Mouse (Mus musculus): ENCODE data around the gene Ankrd52.
"Not testable (repeated sequence)": the region's sequence is repeated elsewhere in the genome, so short reads cannot be mapped to it uniquely, and the experiment has no call there.

The Ankrd52 gene

DNA sequence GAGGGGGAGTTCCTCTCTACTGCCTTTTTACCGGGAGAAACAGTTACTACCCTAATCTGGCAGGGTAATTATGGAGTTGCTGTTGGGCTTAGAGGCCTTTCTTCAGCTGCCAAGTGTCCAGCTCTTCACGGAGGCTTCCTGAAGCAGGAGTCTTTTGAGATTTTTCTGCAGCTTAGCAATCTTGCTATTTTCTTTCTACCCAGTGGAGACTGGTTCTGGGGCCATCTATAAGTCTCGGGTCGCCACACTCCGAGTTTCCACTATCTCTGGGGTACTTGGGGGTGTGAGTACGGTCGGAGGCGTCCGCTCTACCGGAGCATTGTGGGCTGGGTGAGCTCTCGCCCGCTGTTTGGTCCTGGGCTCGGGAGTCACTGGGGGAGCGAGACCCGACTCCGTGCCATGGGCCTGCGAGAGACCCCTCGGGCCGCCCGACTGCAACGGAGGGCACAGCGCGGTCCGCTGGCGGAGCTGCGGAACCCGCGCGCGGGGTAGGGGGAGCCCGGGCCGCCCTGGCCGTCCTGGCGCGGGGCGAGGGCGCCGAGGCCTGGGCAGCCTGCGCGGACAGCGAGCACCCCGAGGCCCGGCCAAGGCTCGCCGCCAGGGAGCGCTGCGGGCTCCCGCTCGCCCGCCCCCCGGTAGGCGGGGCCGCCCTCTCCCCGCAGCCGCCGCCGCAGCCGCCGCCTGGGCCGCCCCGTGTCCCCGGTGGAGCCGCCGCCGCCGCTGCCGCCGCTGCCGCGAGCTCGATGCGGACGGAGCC is at the start of gene Ankrd52:
Gene Ankrd52 (plus strand): TSS at position 661 of the 757 bp plus-strand sequence.
- peak; percentile 87 for DNase-seq (ENCODE audit: extremely low spot score)

DNA sequence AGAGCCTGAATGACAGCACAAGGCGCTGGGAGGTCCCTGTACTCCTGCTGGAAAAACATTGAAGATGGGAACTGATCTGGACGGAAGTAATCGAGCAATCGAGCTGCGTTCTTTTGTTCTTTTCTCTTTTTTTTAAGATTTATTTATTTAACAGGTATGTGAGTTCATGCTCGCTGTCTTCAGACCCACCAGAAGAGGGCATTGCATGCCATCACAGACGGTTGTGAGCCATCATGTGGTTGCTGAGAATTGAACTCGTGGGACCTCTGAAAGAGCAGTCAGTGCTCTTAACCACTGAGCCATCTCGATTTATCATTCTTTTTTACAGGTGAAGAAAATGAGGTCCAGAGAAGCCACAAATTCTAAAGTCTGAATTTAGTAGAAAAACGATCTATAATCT is 49.3 kb upstream of the Ankrd52 start:
- DNase-seq (ENCODE audit: extremely low spot score), result no peak

DNA sequence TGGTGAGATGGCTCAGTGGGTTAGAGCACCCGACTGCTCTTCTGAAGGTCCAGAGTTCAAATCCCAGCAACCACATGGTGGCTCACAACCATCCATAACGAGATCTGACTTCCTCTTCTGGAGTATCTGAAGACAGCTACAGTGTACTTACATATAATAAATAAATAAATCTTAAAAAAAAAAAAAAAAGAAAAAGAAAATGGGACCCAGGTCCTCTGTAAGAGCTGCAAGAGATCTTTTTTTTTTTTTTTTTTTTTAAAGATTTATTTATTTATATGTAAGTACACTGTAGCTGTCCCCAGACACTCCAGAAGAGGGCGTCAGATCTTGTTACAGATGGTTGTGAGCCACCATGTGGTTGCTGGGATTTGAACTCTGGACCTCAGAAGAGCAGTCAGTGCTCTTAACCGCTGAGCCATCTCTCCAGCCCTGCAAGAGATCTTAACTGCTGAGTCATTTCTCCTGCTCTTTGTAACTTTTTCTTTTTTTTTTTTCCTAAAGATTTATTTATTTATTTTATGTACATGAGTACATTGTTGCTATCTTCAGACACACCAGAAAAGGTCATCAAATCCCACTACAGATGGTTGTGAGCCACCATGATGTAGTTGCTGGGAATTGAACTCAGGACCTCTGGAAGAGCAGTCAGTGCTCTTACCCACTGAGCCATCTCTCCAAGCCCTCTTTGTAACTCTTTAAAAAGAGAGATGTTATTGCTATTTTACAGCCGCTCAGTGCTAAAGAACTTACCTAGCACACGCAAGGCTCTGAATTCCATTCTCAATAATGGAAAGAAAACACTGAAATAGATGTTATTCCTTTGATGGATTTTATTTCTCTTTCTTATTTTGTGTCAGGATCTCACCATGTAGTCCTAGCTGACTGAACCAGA is 44.3 kb upstream of the Ankrd52 start:
- DNase-seq (ENCODE audit: extremely low spot score), result not testable (repeated sequence)

DNA sequence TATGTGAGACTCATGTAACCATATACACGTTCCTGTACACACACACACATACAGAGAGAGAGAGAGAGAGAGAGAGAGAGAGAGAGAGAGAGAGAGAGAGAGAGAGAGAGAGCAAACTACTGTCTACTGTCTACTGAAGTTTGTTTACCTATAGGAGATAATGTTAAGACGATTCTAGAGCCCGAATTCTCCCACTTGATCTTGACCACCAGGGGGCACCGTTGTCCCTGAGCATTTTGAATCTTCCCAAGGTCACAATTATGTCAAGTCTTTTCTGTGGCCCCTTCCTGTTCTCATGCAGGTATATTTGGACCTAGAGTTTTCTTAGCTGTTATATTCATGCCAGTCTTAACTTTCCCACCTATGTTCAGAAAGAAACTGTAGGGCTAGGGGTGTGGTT is 41.3 kb upstream of the Ankrd52 start:
- DNase-seq (ENCODE audit: extremely low spot score), result peak; percentile 66

DNA sequence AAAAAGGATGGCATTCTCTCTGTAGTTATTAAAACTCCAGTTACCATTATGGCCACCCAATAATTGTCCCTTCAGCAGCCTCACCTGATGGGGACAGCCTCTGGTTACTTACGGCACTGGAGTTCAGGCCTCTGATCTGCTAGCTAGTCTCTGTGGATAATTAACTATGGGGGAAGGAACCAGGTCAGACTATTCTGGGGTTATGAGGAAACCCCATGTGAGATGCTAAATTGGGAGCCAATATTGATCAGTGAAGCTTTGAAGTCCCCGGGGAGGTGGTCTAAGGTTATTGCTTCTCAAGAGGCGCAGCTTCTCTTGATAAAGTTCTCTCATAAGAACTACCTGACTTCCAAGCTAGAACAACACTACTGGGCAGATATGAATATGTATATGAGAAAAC is 40.7 kb upstream of the Ankrd52 start:
- DNase-seq (ENCODE audit: extremely low spot score), result no peak

DNA sequence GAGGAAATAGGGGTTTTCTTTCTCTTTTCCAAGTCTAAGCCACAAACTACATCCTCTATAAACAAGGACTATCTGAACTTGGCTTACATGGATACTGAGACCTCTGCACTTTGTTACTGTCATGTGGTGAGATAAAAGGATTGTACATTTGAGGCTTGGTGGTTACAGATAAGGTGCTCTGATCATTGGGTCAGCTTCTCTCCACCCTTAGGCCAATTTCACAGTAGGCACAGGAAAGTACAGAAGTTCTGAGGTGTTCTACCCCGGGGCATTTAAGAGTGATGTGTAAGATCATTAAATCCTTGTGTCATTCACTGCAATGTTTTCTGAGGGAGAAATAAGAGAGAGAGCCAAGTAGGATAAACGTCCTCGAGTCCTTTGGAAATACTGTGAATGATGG is 40.3 kb upstream of the Ankrd52 start:
- no peak for DNase-seq (ENCODE audit: extremely low spot score)

DNA sequence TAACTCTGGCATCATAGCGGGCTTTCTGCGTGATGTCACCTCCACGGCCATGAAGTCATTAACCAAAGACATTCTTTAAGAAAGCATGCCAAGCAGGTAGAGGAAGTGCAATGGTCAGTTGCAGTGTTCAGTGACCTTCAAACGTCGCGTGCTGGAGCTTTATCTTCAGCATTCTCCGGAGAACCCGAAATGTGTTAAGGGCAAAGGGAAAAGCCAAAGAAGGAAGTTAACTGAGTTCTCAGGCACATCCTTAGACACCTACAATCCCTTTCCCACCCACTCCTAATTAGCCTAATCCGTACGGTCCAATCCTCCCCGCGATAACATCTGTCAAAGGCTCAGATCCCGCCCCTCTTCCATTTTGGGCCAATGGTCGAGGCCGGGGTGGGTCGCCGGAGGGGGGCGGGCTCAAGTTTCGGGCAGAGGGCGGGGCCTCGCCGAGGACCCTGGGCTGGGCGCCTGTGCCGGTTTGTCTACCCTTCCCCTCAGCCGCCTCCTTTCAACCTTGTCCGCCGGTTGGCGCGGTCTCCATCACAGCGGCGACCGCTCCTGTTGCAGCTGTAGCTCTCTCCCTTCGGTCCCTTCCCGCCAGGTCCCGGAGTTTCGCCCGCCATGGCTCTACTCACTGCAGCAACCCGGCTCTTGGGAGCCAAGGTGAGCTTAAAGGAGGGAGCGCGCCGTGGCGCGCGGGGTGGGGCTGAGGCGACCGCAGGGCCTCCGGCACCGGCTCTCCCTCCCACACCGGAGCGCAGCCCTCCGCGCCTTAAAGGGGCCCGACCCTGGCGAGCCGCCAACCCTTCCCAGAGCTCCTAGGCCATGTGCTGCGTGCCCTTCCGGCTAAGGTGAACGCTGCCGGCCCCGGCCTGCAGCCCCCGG is 39.4 kb upstream of the Ankrd52 start, which contains the start of gene Cs:
Gene Cs (plus strand): TSS at position 429 of the 876 bp plus-strand sequence.
- peak; percentile 98 for DNase-seq (ENCODE audit: extremely low spot score)

DNA sequence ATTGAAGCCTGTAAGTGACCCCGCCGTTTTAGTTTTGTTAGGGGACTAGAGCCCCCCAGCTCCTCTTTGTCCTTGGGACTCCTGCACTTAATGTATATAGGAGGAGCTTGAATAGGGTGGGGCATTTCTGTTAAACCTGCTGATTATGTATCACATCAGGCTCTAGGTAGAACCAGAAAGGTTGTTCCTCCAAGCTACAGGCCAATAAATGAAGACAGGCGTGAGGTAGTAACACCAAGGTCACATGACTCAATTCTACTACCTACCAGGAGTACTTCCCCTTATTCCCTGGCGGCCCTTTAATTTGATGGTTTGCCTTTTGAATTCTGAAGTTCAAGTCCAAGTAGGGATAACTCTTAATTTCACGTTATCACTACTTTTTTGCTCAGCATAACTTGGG is 38.5 kb upstream of the Ankrd52 start:
- DNase-seq (ENCODE audit: extremely low spot score), result no peak

DNA sequence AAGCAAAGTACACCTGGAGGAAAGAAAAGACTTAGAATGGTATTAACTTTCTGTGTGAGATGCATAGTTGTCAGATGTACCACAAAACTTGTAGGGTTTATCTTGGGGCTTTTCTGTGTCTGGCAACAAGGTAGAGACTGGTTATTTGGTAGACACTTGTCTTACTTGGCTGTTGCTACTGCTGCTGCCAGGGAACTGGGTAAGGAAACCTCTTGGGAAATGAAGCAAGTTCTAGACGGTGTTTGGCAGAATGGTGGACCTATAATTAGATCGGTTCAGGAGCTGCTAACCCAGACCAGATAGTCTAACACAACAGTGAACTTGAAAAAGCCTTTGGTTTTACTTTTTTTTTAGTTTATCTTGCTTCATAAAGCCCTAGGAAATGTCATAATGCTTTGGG is 38.0 kb upstream of the Ankrd52 start:
- no peak for DNase-seq (ENCODE audit: extremely low spot score)

DNA sequence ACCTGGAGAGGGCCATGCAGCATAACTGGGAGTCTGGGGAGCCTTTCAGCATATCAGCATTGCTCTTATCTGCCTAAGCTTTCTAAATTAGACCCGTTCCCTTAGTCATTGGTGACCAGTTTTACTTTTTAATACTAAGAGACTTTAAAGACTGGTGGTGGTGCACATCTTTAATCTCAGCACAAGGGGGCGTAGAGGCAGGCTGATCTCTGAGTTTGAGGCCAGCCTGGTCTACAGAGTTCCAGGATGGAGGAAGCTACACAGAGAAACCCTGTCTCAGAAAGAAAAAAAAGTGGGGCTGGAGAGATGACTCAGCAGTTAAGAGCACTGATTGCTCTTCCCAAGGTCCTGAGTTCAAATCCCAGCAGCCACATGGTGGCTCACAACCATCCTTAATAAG is 36.7 kb upstream of the Ankrd52 start:
- no peak for DNase-seq (ENCODE audit: extremely low spot score)

DNA sequence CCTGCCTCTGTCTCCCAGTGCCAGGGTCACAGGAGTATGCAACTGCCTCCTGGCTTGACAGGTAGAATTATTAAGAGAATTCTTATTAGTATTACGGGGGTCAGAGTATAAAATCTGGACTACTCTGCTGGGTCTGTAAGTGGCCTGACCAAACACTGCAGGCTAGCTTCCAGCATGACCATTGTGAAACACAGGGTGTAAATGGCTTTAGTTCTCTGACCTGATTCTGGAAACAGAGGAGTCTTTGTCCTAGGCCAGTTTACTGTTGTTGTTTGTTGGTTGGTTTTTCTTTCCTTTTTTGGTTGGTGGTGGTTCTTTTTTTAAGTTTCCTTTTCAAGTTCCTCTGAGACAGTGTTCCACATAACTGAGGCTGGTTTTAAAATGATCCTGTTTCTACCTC is 33.5 kb upstream of the Ankrd52 start:
- DNase-seq (ENCODE audit: extremely low spot score), result no peak

DNA sequence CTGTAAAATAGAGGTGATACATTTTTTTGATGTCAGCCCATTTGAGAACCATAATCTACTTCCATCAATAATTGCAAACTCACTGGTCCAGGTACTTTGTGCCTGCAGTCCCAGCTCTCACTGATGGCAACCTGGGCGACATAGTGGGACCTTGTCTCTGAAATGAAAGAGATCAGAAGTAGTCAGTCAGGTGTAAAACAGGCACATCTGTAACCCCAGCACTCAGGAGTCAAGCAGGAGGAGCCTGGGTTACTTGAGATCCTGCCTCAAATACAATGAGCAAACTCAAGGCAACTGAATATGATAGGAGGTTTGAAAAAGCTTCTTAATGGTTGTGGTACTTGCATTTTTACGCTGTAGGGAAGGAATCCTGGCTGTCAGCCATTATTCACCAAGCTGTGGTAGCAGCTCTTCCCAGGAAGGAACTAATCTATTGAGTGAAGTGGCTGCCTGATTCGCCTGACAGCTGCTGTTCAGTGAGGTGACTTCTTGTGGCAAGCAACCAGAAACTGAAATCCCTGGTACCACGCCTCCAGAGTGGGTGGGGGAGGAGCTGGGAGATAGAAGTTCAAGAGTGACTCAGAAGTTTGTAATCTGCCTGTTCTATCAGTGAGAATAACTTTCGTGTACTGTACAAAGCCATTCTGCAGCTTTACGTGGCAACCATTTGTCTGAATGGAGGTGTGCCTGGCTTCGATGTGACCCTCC is 32.2 kb upstream of the Ankrd52 start:
- no peak for DNase-seq (ENCODE audit: extremely low spot score)

DNA sequence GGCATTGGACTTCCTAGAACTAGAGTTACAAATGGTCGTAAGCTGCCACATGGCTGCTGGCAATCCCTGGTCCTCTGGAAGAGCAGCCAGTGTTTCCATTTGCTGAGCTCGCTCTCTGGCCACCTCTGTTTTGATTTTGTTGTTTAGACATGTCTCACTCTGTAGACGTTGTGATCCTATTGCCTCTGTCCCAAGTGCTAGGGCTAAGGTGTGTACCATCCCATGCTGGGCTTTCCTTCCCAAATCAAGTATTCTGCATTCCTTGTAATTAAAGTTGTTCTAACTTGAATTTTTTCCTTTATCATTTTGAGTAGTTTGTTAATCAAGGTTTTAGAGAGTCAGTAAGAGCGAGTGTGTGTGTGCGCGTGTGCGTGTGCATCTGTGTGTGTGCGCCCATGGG is 29.4 kb upstream of the Ankrd52 start:
- DNase-seq (ENCODE audit: extremely low spot score), result no peak

DNA sequence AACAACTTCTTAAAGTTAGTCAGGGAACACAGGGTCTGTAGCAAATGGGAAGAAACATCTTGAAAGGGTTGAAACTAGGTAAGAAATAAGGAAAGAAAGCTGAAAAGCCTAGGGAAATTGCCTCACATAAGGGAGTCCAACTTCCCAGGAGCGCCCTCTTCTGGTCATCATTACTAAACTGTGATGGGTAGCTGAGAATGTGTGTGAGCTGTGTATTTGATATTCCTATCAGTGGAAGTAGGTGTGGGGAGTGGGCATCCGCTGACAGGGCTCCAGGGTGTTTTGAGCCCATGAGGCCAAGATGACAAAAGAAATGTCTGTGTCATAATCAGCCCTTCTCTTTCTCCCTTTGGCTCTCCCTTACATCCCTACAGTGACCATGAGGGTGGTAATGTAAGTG is 18.1 kb upstream of the Ankrd52 start:
- no peak for DNase-seq (ENCODE audit: extremely low spot score)

DNA sequence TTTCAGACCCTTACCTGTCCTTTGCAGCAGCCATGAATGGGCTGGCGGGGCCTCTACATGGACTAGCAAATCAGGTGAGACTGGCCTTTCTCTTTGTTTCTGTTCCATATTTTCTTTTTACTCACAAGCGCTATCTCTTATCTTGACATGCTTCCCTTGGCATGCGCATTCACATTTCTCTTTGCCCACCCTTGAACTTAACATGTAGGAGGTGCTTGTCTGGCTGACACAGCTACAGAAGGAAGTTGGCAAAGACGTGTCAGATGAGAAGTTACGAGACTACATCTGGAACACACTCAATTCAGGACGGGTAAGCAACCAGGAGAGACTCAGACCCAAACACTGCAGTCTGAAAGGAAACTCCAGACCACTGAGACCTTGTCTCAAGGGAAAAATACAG is 17.7 kb upstream of the Ankrd52 start:
- no peak for DNase-seq (ENCODE audit: extremely low spot score)

DNA sequence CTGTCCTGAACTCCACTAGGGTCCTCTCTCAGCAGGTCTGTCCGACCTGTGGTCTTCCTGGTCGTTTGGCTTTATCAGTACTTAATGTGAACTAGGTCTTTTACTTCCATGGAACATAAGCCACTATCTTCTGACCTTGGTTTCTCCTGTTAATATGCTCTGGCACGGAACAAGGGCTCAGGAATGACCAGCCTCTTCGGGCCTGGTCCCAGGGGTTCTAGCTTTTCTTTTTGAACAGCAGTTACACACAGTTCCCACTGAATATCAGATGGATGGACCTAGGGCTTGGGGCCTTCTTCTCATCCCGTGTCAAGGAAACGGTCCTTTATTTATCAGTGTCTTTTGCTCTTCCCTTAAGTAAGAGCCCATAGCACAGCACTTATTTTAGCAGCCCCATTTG is 15.1 kb upstream of the Ankrd52 start:
- no peak for DNase-seq (ENCODE audit: extremely low spot score)

DNA sequence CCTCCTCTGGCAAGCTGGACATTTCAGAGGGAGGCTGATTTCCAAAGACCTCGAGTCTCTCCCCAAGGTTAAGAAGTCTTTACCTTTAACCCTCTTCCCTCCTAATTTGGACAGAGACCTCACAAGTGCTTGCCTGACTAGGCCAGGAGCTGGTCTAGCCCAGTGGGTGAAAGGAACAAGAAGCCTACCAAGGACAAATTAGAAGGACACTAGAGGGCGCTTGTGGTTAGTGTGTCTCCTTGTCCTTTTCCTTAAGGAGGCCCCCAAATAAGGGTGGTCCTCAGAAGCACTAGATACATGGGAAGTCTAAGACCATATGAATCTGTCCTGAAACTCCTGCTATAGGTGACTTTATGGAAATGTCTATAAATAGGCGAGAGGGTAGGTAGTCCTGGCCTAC is 14.3 kb upstream of the Ankrd52 start:
- peak; percentile 43 for DNase-seq (ENCODE audit: extremely low spot score)

DNA sequence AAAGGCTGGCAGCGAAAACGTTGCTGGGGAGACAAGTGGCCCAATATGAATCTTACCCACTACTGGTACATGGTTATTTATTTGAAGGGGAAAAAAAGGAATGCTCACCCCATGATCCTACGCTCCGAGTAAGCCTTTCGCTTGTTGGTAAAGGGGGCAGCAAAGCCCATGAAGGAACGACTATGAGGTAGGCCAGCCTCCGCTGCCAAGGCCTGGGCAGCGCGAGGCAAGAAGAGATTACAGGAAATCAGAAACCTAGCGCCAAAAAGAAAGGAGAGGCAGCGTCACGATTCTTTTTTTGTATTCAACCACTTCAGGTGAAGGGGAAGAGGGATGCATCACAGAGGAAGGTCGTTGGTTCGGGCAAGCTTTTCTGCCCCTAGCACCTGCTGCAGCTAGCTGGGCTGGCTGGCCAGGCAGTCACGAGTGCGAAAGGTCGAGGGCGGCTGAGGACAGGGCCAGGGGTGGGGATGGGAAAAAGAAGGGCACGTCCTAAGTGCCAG is 9.0 kb upstream of the Ankrd52 start:
- no peak for DNase-seq (ENCODE audit: extremely low spot score)

DNA sequence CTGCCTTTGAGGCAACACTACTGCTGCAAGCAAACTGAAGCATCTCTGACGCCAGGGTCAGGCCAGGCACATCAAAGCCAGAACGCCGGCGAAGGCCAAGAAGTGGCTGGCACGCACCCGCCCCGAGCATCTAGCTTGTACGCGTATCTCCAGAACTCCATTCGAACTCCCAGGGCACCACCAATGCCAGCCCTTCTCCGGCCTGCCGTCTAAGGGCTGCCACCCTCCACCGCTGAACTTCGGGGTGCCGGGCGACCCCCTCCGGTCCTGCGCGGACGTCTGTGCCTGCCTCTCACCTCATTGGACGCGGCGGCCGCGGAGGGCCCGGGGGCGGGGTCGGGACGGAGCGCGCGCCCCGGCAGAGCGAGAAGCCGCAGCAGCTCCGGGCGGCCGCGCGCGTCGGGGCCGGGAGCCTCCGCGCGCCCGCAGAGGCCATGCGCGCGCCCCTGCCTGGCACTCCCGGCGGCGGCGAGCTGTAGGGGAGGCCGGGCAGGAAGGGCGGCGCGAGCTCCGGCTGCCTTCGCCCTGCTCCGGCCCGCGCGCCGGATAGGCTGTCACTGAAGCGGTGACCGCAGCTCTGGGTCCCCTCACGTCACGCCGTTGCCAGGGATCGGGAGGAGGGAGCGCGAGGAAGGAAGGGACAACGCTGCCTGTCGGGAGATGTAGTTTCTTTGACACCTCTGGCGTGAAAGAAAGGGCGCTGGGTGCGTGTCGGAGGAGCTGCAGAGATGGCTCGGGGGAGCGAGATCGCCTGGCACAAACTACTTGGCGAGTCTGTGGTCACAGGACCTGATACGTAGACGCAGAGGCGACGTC is 8.3 kb upstream of the Ankrd52 start, which contains the start of gene Coq10a:
Gene Coq10a (minus strand): TSS at position 596 of the 816 bp plus-strand sequence.
- DNase-seq (ENCODE audit: extremely low spot score), result peak; percentile 90

DNA sequence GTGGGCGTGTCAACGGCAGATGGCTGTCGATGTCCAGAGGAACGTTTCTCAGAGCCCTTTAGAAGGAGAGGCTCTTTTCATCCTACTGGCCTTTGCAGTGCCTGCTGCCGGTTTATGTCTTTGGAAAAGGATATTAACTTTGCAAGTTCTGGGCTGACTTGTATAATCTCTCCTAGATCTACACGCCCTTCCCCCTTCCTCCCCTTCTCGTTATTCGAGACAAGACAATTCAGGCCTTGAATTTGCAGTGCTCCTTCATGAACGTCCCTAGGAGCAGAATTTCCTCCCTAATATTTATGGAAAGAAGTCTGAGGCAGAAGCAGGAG is 7.7 kb upstream of the Ankrd52 start:
- DNase-seq (ENCODE audit: extremely low spot score), result no peak

Measured in embryo, embryonic 9.5 days (tissue).